Mouse (Mus musculus): Measurements from ENCODE around the gene Washc4.
A peak's percentile ranks its signal among the peaks of the same experiment; 100 is the strongest.

Gene Washc4

DNA sequence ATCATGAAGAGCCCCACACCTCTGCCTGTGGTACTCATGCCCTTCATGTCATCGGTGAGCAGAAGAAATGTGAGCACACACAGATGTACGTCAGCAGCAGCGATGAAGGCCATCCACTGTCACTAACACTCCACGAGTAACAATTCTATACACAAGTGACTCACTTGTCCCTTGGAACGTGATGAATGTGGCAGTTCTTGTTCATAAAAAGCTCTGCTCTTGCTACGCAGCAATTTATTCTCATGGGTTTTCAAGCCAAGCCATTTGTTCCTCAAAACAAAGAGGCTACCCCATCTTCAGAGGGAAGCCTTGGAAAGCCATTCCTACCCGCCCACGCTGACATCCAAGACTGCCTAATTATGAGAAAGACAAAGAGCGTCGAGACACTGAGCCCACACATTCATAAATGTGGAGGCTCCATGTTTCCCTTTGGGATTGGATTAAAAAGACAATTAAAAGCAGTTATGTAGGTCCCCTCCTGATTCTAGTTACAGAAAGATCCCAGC, 96.4 kb downstream of the Washc4 start:
- DNase-seq = peak in 1 of 2 experiments; percentile 7

DNA sequence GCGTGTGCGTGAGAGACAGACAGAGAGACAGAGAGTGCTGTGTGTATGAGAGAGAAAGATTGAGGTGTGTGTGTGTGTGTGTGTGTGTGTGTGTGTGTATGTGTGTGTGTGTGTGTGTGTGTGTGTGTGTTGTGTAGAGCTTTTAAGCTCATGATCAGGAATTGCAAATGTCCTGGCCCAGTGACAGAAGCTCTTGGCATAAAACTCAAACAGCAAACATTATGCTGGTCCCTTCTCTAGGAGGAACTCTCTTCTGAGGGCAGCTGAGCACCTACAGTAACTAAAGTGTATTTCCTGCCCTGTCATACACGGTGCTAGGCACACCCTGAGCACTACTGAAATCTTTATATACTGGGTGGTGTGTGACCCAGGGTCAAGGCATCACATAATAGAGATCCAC, 98.1 kb downstream of the Washc4 start:
- peak; percentile 35 to 54 for DNase-seq

DNA sequence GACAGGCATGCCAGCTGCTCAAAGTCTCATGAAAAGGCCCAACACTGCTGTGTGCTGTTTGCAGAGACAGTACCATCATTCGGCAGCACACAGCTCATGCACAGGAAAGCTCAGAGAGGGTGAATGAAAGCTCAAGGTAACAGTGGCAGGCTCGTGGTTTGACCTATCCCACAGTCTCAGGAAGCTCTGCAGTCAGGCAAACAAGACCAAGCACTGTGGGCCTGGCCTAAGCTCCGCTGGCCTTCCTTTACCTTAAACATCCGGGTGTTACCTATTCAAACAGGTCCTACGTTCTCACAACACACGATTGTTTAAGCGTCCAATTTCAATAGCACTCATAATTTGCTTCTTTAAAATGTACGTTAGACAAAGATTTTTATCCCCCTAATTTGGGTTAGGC, 100.6 kb downstream of the Washc4 start:
- DNase-seq = peak in 1 of 2 experiments; percentile 40

DNA sequence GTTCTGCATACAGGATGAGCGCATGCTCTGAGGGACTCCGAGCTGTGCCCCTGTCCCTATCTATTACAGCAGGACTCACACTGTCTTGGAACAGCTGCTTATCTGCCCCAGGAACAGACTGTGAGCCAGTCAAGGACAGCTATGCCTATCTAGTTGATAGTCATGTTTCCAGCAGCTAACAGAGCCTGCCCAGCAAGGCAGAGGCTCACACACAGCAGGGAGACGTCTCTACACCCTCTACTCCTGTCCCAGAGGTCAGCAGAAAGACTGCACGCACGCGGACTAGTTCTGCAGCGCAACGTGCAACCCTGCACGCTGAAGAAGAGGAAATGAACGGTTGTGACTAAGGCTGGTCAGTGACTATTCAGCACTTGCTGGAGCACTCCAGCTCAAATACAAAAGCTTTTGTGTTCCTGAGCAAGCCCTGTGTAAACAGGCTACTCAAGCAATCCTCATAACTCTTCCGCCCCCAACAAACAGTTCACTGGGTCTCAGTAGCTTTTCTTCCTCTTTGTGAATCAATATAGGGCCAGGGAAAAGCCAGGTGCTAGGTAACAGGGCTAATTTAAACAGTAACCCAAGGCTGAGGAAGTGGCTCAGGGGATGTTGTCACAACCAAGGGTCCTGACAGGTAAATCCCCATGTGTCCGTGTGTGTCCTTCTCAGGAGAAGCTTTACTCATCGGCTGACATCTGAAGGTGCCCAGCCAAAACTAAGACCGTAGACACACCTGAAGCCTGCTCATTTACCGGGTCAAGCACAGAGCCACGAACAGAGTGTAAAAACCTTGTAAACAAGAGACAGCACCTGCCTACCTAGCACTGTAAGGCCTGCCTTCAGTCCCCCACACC, 101.5 kb downstream of the Washc4 start:
- peak in 1 of 2 experiments; percentile 57 for DNase-seq

DNA sequence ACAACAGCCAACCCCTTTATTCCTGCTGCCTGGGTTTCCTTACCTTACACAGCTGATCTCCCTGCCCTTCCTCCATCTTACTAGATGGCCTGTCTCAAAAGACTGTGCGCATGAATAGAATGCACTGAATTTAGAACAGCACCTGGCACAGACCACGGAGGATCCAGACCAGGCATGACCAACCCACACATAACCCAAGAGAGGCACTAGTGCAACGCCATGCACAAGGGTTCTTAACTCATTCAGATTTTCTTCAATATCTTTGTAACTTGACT, 102.1 kb downstream of the Washc4 start:
- peak in 1 of 2 experiments; percentile 49 for DNase-seq
